Mouse (Mus musculus) brown adipose tissue, adult 24 weeks (tissue): ENCODE data around the gene Padi1. TPM values are rescaled to one million over a fixed set of nuclear protein-coding genes. Genes with fewer than 3 reads are reported as not detected.

Experiments
- H3K27ac ChIP-seq: fragments of 200-500 bp; replicated peaks from 2 replicates; pipeline ENCODE4 v1.5.1; 2012; ENCODE audit warnings: low read depth, mild to moderate bottlenecking, low read length
- H3K4me1 ChIP-seq: fragments of 200-500 bp; 2 replicates; pipeline ENCODE4 v1.6.1; 2012; ENCODE audit warnings: low read length, mixed read lengths; ENCODE audit not compliant: control insufficient read depth, insufficient read depth, insufficient read length
- H3K4me3 ChIP-seq: fragments of 200-500 bp; 2 replicates; pipeline ENCODE4 v1.5.1; 2012; ENCODE audit warnings: low read depth, mild to moderate bottlenecking, low read length, moderate library complexity; ENCODE audit not compliant: insufficient read depth
- polyA plus RNA-seq: library from polyadenylated mRNA; stranded (reverse); fragments of >200 nt; gene quantifications from 2 replicates; pipeline ENCODE4 v1.2.4, GENCODE M21; 2012; ENCODE audit not compliant: missing spikeins, insufficient read depth, insufficient read length

Padi1 gene
- not detected in 2 replicates for polyA plus RNA-seq

DNA sequence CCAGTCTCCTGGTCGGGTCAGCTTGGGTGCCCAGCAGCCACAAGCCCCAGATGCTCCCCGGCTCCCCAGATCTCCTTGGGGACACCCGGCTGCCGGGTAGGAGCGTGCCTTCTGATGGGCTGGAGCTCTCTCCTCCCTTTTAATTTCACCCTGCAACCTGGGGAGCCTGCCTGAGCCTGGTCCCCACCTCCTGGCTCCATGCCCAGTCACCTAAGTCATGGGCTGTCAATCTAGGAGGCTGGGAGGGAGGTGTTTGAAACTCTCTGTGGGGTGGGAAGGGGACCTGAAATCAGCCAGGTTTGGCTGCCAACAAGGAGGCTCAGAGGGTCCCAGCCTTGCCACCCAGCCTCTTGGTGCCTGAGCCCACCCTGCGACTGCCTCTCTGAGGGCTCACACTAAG is at the start of gene Padi1:
TSS of gene Padi1 (minus strand) at position 113 of the 400 bp plus-strand sequence.
- Histone ChIP-seq H3K4me3 (no peak within 1 kb of the TSS), H3K27ac (no peak within 1 kb of the TSS), H3K4me1 (no peaks in the 10 kb centered on the region)

- no peak overlapping the region for H3K4me3 ChIP-seq
- no peaks in the 10 kb centered on the region for H3K4me1 ChIP-seq
- no peak overlapping the region for H3K27ac ChIP-seq
Measured at GRCm38 (mm10) chr4:140892163-140892530, 46.6 kb upstream of the Padi1 start.

DNA sequence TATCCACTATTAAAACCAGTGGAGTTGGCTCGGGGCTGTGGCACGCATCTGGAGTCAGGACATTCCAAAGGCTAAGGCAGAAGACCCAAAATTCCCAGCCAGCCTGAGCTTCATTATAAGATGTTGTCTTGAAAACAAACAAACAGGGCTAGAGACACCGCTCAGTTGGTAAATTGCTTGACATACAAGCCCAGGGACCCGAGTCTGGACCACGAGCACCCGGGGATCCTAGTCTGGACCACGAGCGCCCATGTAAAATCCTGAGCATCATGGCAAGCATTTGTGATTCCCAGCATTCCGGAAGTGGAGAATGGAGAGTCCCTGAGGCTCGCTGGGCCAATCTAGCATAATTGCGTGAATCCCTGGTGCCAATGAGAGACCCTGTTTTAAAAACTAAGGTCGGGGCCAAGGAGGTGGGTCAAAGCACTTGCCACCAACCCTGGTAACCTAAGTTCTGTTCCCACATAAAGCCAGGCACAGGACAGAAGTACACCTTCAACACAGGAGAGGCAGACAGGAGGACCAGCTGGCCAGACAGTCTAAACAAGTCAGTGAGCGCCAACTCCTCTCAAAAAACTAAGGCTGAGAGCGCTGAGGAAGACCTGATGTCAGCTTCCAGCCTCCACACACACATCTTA is 46.1 kb upstream of the Padi1 start:
- Histone ChIP-seq H3K27ac (no peak overlapping the region), H3K4me1 (no peaks in the 10 kb centered on the region), H3K4me3 (no peak overlapping the region)

DNA sequence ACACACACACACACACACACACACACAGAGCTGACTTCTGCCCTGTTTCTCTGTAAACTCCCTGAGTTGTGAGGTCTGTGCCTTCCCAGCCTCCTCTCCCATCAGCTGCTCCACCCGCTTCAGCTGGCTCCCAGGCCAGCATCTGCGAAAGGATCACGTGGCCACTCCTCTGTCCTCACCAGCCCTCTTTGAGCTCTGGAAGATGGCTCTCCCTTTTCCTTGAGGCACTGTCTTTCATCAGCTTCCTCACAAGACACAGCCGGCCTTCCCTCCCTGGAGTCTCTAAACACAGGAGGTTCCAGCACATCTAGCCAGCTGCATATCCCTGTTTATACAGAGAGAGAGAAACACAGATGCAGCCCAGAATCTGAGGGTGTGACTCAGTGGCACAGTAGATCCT is 38.3 kb upstream of the Padi1 start:
- Histone ChIP-seq H3K27ac (no peak overlapping the region), H3K4me1 (no peaks in the 10 kb centered on the region), H3K4me3 (no peak overlapping the region)

DNA sequence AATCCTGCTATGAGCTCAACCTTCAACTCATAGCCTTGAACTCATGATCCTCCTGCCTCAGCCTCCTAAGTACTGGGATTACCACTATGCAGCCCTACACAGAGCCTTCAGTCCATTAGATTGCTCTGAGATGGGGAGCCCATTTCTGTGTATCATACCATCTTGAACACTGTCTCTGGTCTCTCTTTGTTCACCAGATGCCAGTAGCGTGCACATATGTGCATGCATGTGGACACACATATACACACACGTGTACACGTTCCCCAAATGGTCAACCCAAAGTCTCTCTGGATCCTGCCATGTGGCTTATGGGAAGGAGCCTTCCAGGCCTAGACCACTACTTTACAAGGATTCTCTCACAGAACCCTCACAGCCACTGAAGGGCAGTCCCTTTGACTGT is 37.4 kb upstream of the Padi1 start:
- Histone ChIP-seq H3K4me3 (no peak overlapping the region), H3K4me1 (no peaks in the 10 kb centered on the region), H3K27ac (no peak overlapping the region)

DNA sequence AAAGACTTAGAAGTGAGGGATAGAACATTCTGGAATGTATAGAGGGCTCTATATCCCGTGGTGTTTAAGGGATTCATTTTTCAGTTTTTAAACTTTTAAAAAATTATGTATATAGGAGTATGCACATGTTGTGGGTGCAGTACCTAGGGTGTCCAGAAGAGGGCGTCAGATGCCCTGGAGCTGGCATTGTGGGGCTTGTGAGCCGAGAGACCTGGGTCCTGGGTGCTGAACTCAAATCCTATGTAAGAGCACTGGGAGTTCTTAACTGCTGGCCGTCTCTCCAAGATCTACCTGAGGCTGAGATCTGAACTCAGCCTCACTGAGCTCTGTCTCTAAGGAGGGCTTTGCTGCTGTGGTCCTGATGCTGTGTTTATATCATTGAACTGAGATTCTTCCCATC is 36.8 kb upstream of the Padi1 start:
- Histone ChIP-seq H3K4me3 (no peak overlapping the region), H3K4me1 (no peaks in the 10 kb centered on the region), H3K27ac (no peak overlapping the region)

GRCm38 (mm10) chr4:140881771-140882170 is 36.2 kb upstream of the Padi1 start:
- no peak overlapping the region for H3K4me3 ChIP-seq
- H3K4me1 ChIP-seq = no peaks in the 10 kb centered on the region
- no peak overlapping the region for H3K27ac ChIP-seq

GRCm38 (mm10) chr4:140881026-140881670 is 35.6 kb upstream of the Padi1 start:
- no peaks in the 10 kb centered on the region for H3K4me1 ChIP-seq
- no peak overlapping the region for H3K27ac ChIP-seq
- H3K4me3 ChIP-seq = no peak overlapping the region

DNA sequence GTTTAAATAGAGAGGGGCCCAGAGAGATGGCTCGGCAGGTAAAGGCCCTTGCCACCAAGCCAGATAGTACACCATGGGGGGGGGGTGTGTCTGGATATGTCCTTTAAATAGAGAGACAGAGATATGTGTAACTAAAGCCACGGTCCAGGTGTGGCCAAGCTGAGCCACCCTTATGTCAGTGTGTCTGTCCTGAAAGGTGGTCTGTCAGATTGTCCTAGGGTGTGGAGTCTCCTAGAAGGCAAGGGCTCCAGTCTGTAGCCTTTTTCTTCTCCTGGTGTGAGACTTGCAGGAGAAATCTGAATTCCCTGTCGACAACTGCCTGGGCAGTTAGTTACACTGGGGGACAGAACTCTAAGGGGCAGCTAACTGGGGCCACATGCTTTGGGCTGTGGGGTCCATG is 34.6 kb upstream of the Padi1 start:
- Histone ChIP-seq H3K27ac (no peak overlapping the region), H3K4me1 (no peaks in the 10 kb centered on the region), H3K4me3 (no peak overlapping the region)

DNA sequence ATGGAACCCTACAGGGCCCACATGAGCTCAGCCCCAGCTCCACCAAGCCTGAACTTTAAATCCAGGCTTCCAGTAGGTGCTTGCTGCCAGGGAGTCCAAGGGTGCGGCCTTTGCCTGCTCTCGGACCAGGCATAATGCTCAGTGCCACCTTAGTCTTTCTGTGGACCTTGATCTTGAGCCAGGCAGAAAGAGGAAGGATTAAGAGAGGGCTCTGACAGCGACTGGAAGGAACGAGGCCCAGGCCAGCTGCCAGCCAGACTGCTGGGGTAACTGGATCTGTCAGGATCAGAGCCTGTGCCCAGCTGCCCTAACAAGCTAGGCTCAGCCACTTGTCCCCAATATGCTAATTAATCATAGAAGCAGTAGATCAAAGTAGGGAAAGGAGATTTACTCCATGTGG is 34.2 kb upstream of the Padi1 start:
- Histone ChIP-seq H3K4me1 (no peaks in the 10 kb centered on the region), H3K4me3 (no peak overlapping the region), H3K27ac (no peak overlapping the region)

DNA sequence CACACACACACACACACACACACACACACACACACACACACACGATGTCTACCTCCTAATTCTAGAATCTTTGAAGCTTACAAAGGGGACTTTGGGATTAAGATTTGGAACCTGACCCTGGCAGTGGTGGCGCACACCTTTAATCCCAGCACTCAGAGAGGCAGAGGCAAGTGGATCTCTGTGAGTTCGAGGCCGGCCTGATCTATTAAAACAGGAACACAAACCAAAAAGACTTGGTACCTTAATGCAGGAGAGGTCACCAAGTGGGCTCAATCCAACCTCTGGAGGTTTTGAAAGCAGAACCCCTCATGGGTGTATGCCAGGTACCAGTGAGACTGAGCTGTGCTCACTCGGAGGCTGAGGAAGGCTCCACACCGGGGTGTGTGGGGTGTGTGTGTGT is 33.5 kb upstream of the Padi1 start:
- H3K4me3 ChIP-seq = no peak overlapping the region
- H3K27ac ChIP-seq = no peak overlapping the region
- no peaks in the 10 kb centered on the region for H3K4me1 ChIP-seq

DNA sequence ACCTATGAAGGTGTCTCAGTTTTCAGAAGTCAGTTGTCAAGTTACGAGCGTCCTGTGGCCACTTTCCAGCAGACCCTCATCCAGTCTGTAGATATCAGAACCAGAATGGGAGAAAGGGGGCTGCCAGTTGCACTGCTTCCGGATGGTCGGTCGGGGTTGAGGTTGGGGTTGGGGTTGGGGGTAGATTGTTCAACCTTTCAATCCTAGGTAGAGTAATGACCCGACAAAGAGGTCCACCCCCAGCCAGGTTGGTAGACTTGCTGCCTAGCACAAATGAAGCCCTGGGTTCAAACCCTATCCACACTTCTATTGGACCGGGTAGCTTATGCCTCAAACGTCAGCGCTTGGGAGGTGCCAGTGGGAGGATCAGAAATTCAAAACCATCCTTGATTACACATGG is 33.1 kb upstream of the Padi1 start:
- H3K27ac ChIP-seq = no peak overlapping the region
- H3K4me1 ChIP-seq = no peaks in the 10 kb centered on the region
- H3K4me3 ChIP-seq = no peak overlapping the region

GRCm38 (mm10) chr4:140877441-140877840 is 31.9 kb upstream of the Padi1 start:
- Histone ChIP-seq H3K27ac (no peak overlapping the region), H3K4me3 (no peak overlapping the region), H3K4me1 (no peaks in the 10 kb centered on the region)

DNA sequence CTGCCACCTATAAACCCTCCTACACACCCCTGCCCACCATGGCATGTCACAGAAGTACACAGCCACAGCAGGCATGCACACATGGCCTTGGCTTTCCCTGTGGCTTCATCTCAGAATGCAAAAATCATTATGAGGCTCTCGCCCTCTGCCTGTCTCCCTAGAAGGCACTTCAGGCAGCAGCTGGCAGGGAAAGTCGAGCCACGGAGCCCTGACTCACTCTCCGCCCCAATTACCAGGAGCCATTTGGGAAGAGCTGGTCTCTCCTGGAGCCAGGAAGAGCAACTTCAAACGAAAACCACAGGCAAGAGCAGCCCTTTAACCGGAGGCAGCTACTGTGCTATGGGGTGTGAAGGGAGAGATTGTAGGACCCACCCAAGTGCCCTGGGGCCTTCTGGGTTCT is 31.1 kb upstream of the Padi1 start:
- Histone ChIP-seq H3K27ac (no peak overlapping the region), H3K4me1 (no peaks in the 10 kb centered on the region), H3K4me3 (no peak overlapping the region)

DNA sequence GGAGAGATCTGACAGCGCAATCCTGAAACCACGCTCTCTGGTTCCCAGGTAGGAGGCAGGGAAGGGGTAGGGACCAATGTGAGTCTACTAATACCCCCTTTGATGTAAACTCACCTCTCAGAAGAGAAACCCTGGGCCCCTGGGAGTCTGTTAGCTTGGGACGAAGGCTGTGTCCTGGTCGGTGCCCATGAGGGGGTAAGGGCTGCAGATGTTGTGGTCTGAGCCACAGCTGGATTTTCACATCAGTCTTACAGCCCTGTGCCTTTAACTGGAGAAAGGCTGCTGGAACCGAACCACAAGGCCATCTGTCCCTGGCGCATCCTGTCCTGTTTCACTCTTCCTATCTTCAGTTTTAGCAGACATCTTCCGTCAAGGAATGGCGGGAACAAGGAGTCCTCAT is 30.6 kb upstream of the Padi1 start:
- H3K27ac ChIP-seq = no peak overlapping the region
- H3K4me1 ChIP-seq = no peaks in the 10 kb centered on the region
- no peak overlapping the region for H3K4me3 ChIP-seq

- H3K4me1 ChIP-seq = no peaks in the 10 kb centered on the region; the same call in 1 of the 2 replicates
- H3K4me3 ChIP-seq = no peak overlapping the region
- no peak overlapping the region for H3K27ac ChIP-seq
Measured at GRCm38 (mm10) chr4:140873011-140873410, 27.4 kb upstream of the Padi1 start.
